Mouse (Mus musculus) megakaryocyte progenitor cell, adult 5-6 weeks (primary cell): ENCODE measurements around the gene Poln. TPM values are rescaled to one million over a fixed set of nuclear protein-coding genes. Genes with fewer than 3 reads are reported as not detected.
A peak's percentile ranks its signal among the peaks of the same experiment; 100 is the strongest.

Source experiments
- ATAC-seq: replicated peaks from 2 replicates; pipeline ENCODE4 v1.8.0; 2016; ENCODE audit warnings: mild to moderate bottlenecking, moderate TSS enrichment, inconsistent platforms; ENCODE audit not compliant: poor library complexity
- total RNA-seq, 2 experiments: library from RNA; stranded (forward) in 1 of 2; stranded (reverse) in 1 of 2; fragments of 157-497, 149-512 nt in 1 of 2; fragments of 200-1000 nt in 1 of 2; gene quantifications; 2 replicates each; pipeline versions ENCODE4 v1.2.3 to v1.2.4; 2015 to 2017

Poln gene
- total RNA-seq, 2 experiments from 2014 or later, result 1.7 to 2.5 TPM

GRCm38 (mm10) chr5:33996694-33997045 is 172.6 kb downstream of the Poln start:
- no peak for ATAC-seq

GRCm38 (mm10) chr5:33995843-33996693 is 173.2 kb downstream of the Poln start, which contains the start of gene Nat8l:
Gene Nat8l, plus strand, starts transcription at chr5:33995984.
- ATAC-seq, result peak; percentile 67

- peak; percentile 45; the same call in 1 of the 2 replicates for ATAC-seq
Observed at GRCm38 (mm10) chr5:33994671-33995625, 174.3 kb downstream of the Poln start.

- ATAC-seq, result peak; percentile 55
Observed at GRCm38 (mm10) chr5:33983309-33984121, 185.7 kb downstream of the Poln start, which contains the start of gene Gm1673. Gene Gm1673, plus strand, starts transcription at chr5:33983433.

GRCm38 (mm10) chr5:33982731-33983259 is 186.5 kb downstream of the Poln start:
- ATAC-seq, result no peak

- no peak for ATAC-seq
Observed at GRCm38 (mm10) chr5:33976267-33976666, 193.0 kb downstream of the Poln start.

- ATAC-seq, result no peak
Observed at GRCm38 (mm10) chr5:33974736-33975135, 194.5 kb downstream of the Poln start.

GRCm38 (mm10) chr5:33959382-33959781 is 209.9 kb downstream of the Poln start:
- ATAC-seq, result no peak

Other genes with a start within 250 kb of the Poln start
- gene Nelfa, start 233.0 kb downstream of the Poln start, total RNA-seq (2015), result 31.1 and 33.7 TPM in 2 replicates
- 34.5 and 37.7 TPM in 2 replicates for gene Nelfa, start 233.0 kb downstream of the Poln start, total RNA-seq (2017)
- 0.79 and 1.1 TPM in 2 replicates for gene Gm1673, start 186.0 kb downstream of the Poln start, total RNA-seq (2015)
- 1.1 and 3.7 TPM in 2 replicates for gene Gm1673, start 186.0 kb downstream of the Poln start, total RNA-seq (2017)
- 1.7 and 1.8 TPM in 2 replicates for gene Nat8l, start 173.5 kb downstream of the Poln start, total RNA-seq (2015)
- 2.2 TPM in 2 replicates for gene Nat8l, start 173.5 kb downstream of the Poln start, total RNA-seq (2017)
- gene Haus3, start 79 bp upstream of the Poln start, total RNA-seq (2015), result 90.0 and 96.2 TPM in 2 replicates
- gene Haus3, start 79 bp upstream of the Poln start, total RNA-seq (2017), result 108 and 158 TPM in 2 replicates
- 14.7 and 17.4 TPM in 2 replicates for gene Mxd4, start 18.3 kb upstream of the Poln start, total RNA-seq (2015)
- 20.1 and 21.0 TPM in 2 replicates for gene Mxd4, start 18.3 kb upstream of the Poln start, total RNA-seq (2017)
- gene Zfyve28, start 119.0 kb upstream of the Poln start, total RNA-seq (2015), result 0.25 and 0.46 TPM in 2 replicates
- gene Zfyve28, start 119.0 kb upstream of the Poln start, total RNA-seq (2017), result 0.04 and 0.10 TPM in 2 replicates
- not detected in 2 replicates for gene Cfap99, start 119.2 kb upstream of the Poln start, total RNA-seq (2015)
- gene Cfap99, start 119.2 kb upstream of the Poln start, total RNA-seq (2017), result not detected in 2 replicates
- 143 and 145 TPM in 2 replicates for gene Rnf4, start 166.8 kb upstream of the Poln start, total RNA-seq (2015)
- gene Rnf4, start 166.8 kb upstream of the Poln start, total RNA-seq (2017), result 107 and 120 TPM in 2 replicates
- gene Fam193a, start 200.5 kb upstream of the Poln start, total RNA-seq (2015), result 27.1 and 38.6 TPM in 2 replicates
- gene Fam193a, start 200.5 kb upstream of the Poln start, total RNA-seq (2017), result 30.8 and 48.2 TPM in 2 replicates